Mouse (Mus musculus): ENCODE measurements around the gene Parn. TPM values are rescaled to one million over a fixed set of nuclear protein-coding genes. Genes with fewer than 3 reads are reported as not detected.

Parn gene
- total and polyA plus RNA-seq, 2 experiments from 2014 or later = 17.2 to 38.1 TPM

DNA sequence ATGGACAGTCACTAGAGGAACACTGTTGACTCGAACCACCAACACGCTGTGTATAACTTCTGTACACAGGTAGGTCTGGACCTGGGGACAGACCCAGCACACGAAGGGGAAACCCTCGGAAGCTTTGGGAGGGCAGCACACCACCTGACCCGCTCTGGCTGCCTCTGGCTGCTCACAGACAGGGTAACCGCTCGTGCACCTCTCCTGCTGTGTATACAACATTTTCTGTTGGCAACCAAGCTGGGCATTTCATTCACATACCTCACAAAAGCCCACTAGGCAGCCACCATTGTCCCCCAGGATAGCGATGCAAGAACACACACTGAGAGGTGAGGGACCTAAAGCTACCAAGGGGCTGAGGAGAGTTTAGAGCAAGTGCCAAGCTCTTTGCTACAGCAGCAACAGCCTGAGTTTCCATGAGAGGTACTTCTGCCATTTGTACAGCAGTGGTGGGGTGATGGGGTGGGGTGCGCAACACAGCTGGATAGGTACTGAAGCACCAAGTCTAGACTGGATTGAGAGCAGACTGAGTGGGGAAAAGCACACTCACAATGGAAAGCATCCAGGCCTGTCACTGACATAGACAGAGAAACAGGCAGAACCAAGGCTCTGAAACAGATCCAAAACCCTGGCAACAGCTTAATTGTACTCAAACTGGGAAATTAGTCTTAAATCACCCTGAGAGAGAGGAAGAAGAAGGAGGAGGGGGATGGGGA, 128.9 kb downstream of the Parn start:
- Histone ChIP-seq H3K27me3 (ENCODE audit: insufficient read depth, low read length) (no peaks in the 10 kb centered on the region), H3K4me1 (ENCODE audit: insufficient read depth) (no peaks in the 10 kb centered on the region), H3K4me2 (ENCODE audit: low read depth) (no peak overlapping the region), H3K4me3 (ENCODE audit: low read depth, low read length) (no peak overlapping the region), H3K27ac (ENCODE audit: low read depth, low read length) (no peak overlapping the region), H3K9me3 (ENCODE audit: low read length) (no peaks in the 10 kb centered on the region), H3K36me3 (ENCODE audit: insufficient read depth) (peaks cover 5% of the 10 kb centered on the region; the same call in 1 of the 2 replicates), H3K9ac (no peak overlapping the region)
- 52% methylated on average over 9 of the region's 9 CpGs for WGBS
- ATAC-seq = peak; percentile 65; the same call in 1 of the 2 replicates
- TF ChIP-seq CTCF (IDR thresholded peaks at IDR 0.05; ENCODE audit: low read depth) = no peak
- no peak for DNase-seq

DNA sequence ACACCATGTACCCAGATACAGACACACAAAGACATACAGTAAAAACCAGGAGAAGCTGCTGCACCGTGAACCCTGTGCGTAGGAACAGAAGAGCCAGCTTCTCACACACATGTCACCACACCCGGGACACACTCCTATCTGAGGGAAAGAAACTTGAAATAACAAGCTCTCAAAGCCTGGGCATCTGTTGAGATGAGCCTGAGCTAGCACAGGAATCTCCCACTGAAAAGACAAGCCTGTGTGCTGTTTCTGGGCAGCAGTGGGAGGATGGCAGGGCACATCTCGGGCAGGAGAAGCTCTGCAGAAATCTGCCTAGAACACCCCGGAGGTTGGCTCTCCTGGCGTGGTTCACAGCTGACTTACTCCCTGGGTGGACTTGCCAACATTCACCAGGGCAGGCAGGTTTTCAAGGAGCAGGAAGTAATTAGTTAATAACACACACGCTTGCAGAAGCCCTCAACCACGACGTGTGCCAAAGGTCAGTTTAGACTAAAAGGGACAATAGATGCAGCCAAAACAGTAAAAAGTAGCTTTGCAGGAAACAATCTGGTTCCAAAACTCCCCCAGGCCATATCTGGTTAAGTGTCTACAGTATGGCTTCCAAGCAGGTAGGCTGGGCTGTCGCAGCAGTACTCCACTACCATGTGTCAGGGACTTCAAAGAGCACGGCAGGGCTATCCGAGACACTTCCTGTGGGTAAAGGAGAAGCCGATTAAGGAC, 129.6 kb downstream of the Parn start:
- TF ChIP-seq CTCF (IDR thresholded peaks at IDR 0.05; ENCODE audit: low read depth) = no peak
- Histone ChIP-seq H3K4me2 (ENCODE audit: low read depth) (no peak overlapping the region), H3K27me3 (ENCODE audit: insufficient read depth, low read length) (no peaks in the 10 kb centered on the region), H3K4me1 (ENCODE audit: insufficient read depth) (no peaks in the 10 kb centered on the region), H3K27ac (ENCODE audit: low read depth, low read length) (no peak overlapping the region), H3K36me3 (ENCODE audit: insufficient read depth) (peaks cover 5% of the 10 kb centered on the region; the same call in 1 of the 2 replicates), H3K9me3 (ENCODE audit: low read length) (no peaks in the 10 kb centered on the region), H3K9ac (no peak overlapping the region), H3K4me3 (ENCODE audit: low read depth, low read length) (no peak overlapping the region)
- 67% methylated on average over 13 of the region's 13 CpGs for WGBS
- DNase-seq (no peak), ATAC-seq (no peak)

DNA sequence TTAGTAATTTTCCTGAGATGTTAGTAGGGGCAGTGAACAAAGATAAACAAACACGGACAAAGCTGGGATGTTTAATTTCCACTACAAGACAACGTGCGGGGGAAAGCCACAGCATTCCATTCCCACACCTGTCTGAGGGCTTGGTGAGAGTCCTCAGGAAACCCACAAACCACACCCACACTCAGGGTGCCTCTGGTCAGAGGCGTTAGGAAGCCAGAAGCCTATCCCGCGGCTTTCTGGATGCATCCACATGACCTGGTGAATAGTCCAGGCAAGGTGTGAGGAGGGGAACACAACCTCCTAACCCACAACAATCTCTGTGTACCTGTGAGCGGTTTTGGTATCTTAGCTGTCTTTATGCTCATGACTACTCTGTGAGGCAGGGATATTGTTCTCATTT, 131.6 kb downstream of the Parn start:
- Histone ChIP-seq H3K4me2 (ENCODE audit: low read depth) (no peak overlapping the region), H3K36me3 (ENCODE audit: insufficient read depth) (peaks cover 5% of the 10 kb centered on the region; the same call in 1 of the 2 replicates), H3K4me1 (ENCODE audit: insufficient read depth) (no peaks in the 10 kb centered on the region), H3K4me3 (ENCODE audit: low read depth, low read length) (no peak overlapping the region), H3K27me3 (ENCODE audit: insufficient read depth, low read length) (no peaks in the 10 kb centered on the region), H3K27ac (ENCODE audit: low read depth, low read length) (no peak overlapping the region), H3K9ac (no peak overlapping the region), H3K9me3 (ENCODE audit: low read length) (no peaks in the 10 kb centered on the region)
- DNase-seq = no peak
- no peak for TF ChIP-seq CTCF (IDR thresholded peaks at IDR 0.05; ENCODE audit: low read depth)
- no peak for ATAC-seq
- WGBS = 93% methylated on average over 7 of the region's 7 CpGs

- 88% methylated on average over 12 of the region's 12 CpGs for WGBS
- no peak for ATAC-seq
- no peak for TF ChIP-seq CTCF (IDR thresholded peaks at IDR 0.05; ENCODE audit: low read depth)
Measured at GRCm38 (mm10) chr16:13535856-13536255, 132.1 kb downstream of the Parn start.

DNA sequence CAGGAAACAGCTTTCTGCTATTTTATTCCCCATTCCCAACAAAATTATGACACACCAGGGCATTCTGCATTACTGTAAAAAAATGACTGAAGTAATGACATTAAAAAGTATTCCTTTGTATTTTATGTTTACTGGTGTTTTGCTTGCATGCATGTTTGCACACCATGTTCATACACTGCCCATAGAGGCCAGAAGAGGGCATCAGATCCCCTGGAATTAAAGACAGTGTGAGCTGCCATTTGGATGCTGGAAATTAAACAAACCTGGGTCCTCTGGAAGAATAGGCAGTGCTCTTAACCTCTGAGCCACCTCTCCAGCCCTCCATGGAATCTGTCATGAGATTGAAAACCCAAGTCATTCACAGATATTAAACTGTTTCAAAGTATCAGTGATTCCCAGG, 135.1 kb downstream of the Parn start:
- H3K27ac ChIP-seq (ENCODE audit: low read depth, low read length) = no peak overlapping the region
- DNase-seq = peak; percentile 45
- H3K9ac ChIP-seq = no peak overlapping the region
- H3K4me2 ChIP-seq (ENCODE audit: low read depth) = no peak overlapping the region
- H3K9me3 ChIP-seq (ENCODE audit: low read length) = no peaks in the 10 kb centered on the region
- no peak overlapping the region for H3K4me3 ChIP-seq (ENCODE audit: low read depth, low read length)
- H3K4me1 ChIP-seq (ENCODE audit: insufficient read depth) = no peaks in the 10 kb centered on the region
- H3K27me3 ChIP-seq (ENCODE audit: insufficient read depth, low read length) = no peaks in the 10 kb centered on the region
- peak; percentile 69 for TF ChIP-seq CTCF (IDR thresholded peaks at IDR 0.05; ENCODE audit: low read depth)
- H3K36me3 ChIP-seq (ENCODE audit: insufficient read depth) = peaks cover 5% of the 10 kb centered on the region; the same call in 1 of the 2 replicates
- ATAC-seq = no peak

More at GRCm38 (mm10) chr16:13535856-13536255, 132.1 kb downstream of the Parn start:
- H3K4me2 ChIP-seq (ENCODE audit: low read depth) = no peak overlapping the region
- no peak overlapping the region for H3K27ac ChIP-seq (ENCODE audit: low read depth, low read length)
- H3K27me3 ChIP-seq (ENCODE audit: insufficient read depth, low read length) = no peaks in the 10 kb centered on the region
- no peaks in the 10 kb centered on the region for H3K4me1 ChIP-seq (ENCODE audit: insufficient read depth)
- H3K36me3 ChIP-seq (ENCODE audit: insufficient read depth) = peaks cover 5% of the 10 kb centered on the region; the same call in 1 of the 2 replicates
- no peak for DNase-seq
- no peaks in the 10 kb centered on the region for H3K9me3 ChIP-seq (ENCODE audit: low read length)
- H3K9ac ChIP-seq = no peak overlapping the region
- no peak overlapping the region for H3K4me3 ChIP-seq (ENCODE audit: low read depth, low read length)

GRCm38 (mm10) chr16:13531279-13531678, 136.7 kb downstream of the Parn start:
- TF ChIP-seq CTCF (IDR thresholded peaks at IDR 0.05; ENCODE audit: low read depth) = 0 out of 2 replicates have a peak, but pooled peaks have one; percentile 10
- WGBS = 81% methylated on average over 5 of the region's 5 CpGs
- Histone ChIP-seq H3K4me2 (ENCODE audit: low read depth) (no peak overlapping the region), H3K36me3 (ENCODE audit: insufficient read depth) (no peaks in the 10 kb centered on the region), H3K4me1 (ENCODE audit: insufficient read depth) (no peaks in the 10 kb centered on the region), H3K9ac (no peak overlapping the region), H3K27ac (ENCODE audit: low read depth, low read length) (no peak overlapping the region), H3K9me3 (ENCODE audit: low read length) (no peaks in the 10 kb centered on the region), H3K27me3 (ENCODE audit: insufficient read depth, low read length) (no peaks in the 10 kb centered on the region), H3K4me3 (ENCODE audit: low read depth, low read length) (no peak overlapping the region)
- DNase-seq = no peak
- no peak for ATAC-seq

DNA sequence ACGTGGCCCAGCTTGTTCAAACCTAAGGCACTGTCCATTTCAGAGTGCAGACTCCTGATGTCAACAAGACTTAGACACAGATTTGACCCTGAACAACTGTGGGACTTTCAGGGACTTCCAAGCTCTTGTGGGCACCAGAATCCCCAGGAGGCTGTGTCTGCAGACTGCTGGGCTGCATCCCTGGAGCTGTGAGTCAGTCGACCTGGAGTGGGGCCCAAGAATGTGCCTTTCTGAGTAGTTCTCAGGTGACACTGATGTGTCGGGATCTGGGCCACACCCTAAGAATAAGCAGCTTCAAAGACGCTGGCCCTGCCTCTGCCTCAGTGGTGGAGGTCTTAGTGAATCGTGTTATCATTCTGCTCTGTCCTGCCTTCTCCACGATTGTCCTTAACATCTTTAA, 146.6 kb downstream of the Parn start:
- DNase-seq (no peak), ATAC-seq (no peak)
- Histone ChIP-seq H3K4me1 (ENCODE audit: insufficient read depth) (no peaks in the 10 kb centered on the region), H3K36me3 (ENCODE audit: insufficient read depth) (no peaks in the 10 kb centered on the region), H3K9me3 (ENCODE audit: low read length) (no peaks in the 10 kb centered on the region), H3K4me3 (ENCODE audit: low read depth, low read length) (no peak overlapping the region), H3K9ac (no peak overlapping the region), H3K4me2 (ENCODE audit: low read depth) (no peak overlapping the region), H3K27me3 (ENCODE audit: insufficient read depth, low read length) (no peaks in the 10 kb centered on the region), H3K27ac (ENCODE audit: low read depth, low read length) (no peak overlapping the region)
- no peak for TF ChIP-seq CTCF (IDR thresholded peaks at IDR 0.05; ENCODE audit: low read depth)
- 78% methylated on average over 6 of the region's 6 CpGs for WGBS
